Mouse (Mus musculus) ovary, postnatal 10 days (tissue): ENCODE measurements around the gene Proser2.

ENCODE experiments used
- DNase-seq: peaks from one replicate; pipeline ENCODE4 v3.0.0; 2022; ENCODE audit warnings: low spot score

The Proser2 gene

GRCm38 (mm10) chr2:6072685-6073260, 57.2 kb downstream of the Proser2 start:
- DNase-seq: no peak

GRCm38 (mm10) chr2:6071598-6072440, 58.2 kb downstream of the Proser2 start:
- DNase-seq: no peak

GRCm38 (mm10) chr2:6070925-6071324, 59.1 kb downstream of the Proser2 start:
- DNase-seq: no peak

- DNase-seq: no peak
Measured at GRCm38 (mm10) chr2:6067341-6067740, 62.7 kb downstream of the Proser2 start.

- no peak for DNase-seq
Measured at GRCm38 (mm10) chr2:6060071-6060804, 69.8 kb downstream of the Proser2 start.

GRCm38 (mm10) chr2:6059291-6059690, 70.7 kb downstream of the Proser2 start:
- no peak for DNase-seq

- DNase-seq: no peak
Measured at GRCm38 (mm10) chr2:6056518-6056917, 73.5 kb downstream of the Proser2 start.

GRCm38 (mm10) chr2:6055466-6055865, 74.5 kb downstream of the Proser2 start:
- no peak for DNase-seq

GRCm38 (mm10) chr2:6049018-6049417, 81.0 kb downstream of the Proser2 start:
- DNase-seq: no peak

GRCm38 (mm10) chr2:6048570-6048969, 81.4 kb downstream of the Proser2 start:
- DNase-seq: no peak
